Mouse (Mus musculus) limb, embryonic 14.5 days (tissue): ENCODE data around the gene Cul4a. TPM values are rescaled to one million over a fixed set of nuclear protein-coding genes. Genes with fewer than 3 reads are reported as not detected.

Source experiments
- ATAC-seq: fragments of 200-750 bp; cut with Nextera tagmentation; 2 replicates; pipeline ENCODE4 v1.8.0; 2017; ENCODE audit warnings: low read depth, moderate number of reproducible peaks, moderate TSS enrichment; ENCODE audit not compliant: low FRiP score
- DNase-seq: peaks from one replicate; pipeline ENCODE4 v3.0.0-alpha.2; 2015; ENCODE audit warnings: low spot score
- H3K27ac ChIP-seq: fragments of 300-500 bp; sonication (generic); replicated peaks from 2 replicates; pipeline ENCODE4 v1.5.1; 2014; ENCODE audit warnings: low read depth, mild to moderate bottlenecking, low read length, moderate library complexity, mixed read lengths
- H3K27me3 ChIP-seq: fragments of 300-500 bp; sonication (generic); 2 replicates; pipeline ENCODE4 v1.6.1; 2014; ENCODE audit warnings: low read length, mixed read lengths; ENCODE audit not compliant: control insufficient read depth, insufficient read depth
- H3K36me3 ChIP-seq: fragments of 300-500 bp; sonication (generic); 2 replicates; pipeline ENCODE4 v1.6.1; 2014; ENCODE audit warnings: mild to moderate bottlenecking, low read length, moderate library complexity, mixed read lengths; ENCODE audit not compliant: control insufficient read depth, insufficient read depth
- H3K4me1 ChIP-seq: fragments of 300-500 bp; sonication (generic); 2 replicates; pipeline ENCODE4 v1.6.1; 2014; ENCODE audit warnings: antibody characterized with exemption, low read length, mixed read lengths; ENCODE audit not compliant: control insufficient read depth, insufficient read depth
- H3K4me2 ChIP-seq: fragments of 300-500 bp; sonication (generic); replicated peaks from 2 replicates; pipeline ENCODE4 v1.6.1; 2014; ENCODE audit warnings: low read depth, mild to moderate bottlenecking, low read length, moderate library complexity; ENCODE audit not compliant: severe bottlenecking
- H3K4me3 ChIP-seq: fragments of 300-500 bp; sonication (generic); replicated peaks from 2 replicates; pipeline ENCODE4 v1.5.1; 2014; ENCODE audit warnings: low read length
- H3K9ac ChIP-seq: fragments of 300-500 bp; sonication (generic); 2 replicates; pipeline ENCODE4 v1.6.1; 2014; ENCODE audit warnings: mild to moderate bottlenecking, low read depth, low read length, moderate library complexity; ENCODE audit not compliant: severe bottlenecking
- H3K9me3 ChIP-seq: fragments of 300-500 bp; sonication (generic); 2 replicates; pipeline ENCODE4 v1.6.1; 2016; ENCODE audit warnings: low read length; ENCODE audit not compliant: control insufficient read depth
- POLR2A ChIP-seq: fragments of 200-500 bp; IDR thresholded peaks from 2 replicates; pipeline ENCODE4 v1.8.0; 2012; ENCODE audit warnings: inconsistent platforms, mild to moderate bottlenecking, moderate library complexity, borderline replicate concordance; ENCODE audit not compliant: insufficient read depth, insufficient read length; ENCODE audit errors: extremely low read depth
- WGBS: fragments of 180-500 bp; shearing (Covaris S2); extraction: QIAGEN DNeasy Blood & Tissue Kit; methylation state at CpG from one replicate; pipeline ENCODE4 v1.1.7; 2014; 5-methylcytosine and 5-hydroxymethylcytosine counted together
- polyA plus RNA-seq, 2 experiments: library from polyadenylated mRNA; depleted of rRNA in 1 of 2; stranded (reverse) in 1 of 2; unstranded in 1 of 2; fragments of >200 nt; fragmentation: Nextera tagmentation in 1 of 2; extraction: Ambion mirVana in 1 of 2; gene quantifications; 2 replicates each; pipeline versions ENCODE4 v1.2.1 to v1.2.3; 2012 to 2014

Cul4a gene
- polyA plus RNA-seq, 2 experiments: 81.6 to 110 TPM

GRCm38 (mm10) chr8:13160691-13161090, 55.3 kb downstream of the Cul4a start:
- Histone ChIP-seq H3K27ac (no peak overlapping the region), H3K4me2 (no peak overlapping the region), H3K27me3 (no peaks in the 10 kb centered on the region), H3K36me3 (0 out of 2 replicates have a peak, but pooled peaks cover 2% of the 10 kb centered on the region), H3K4me1 (peaks cover 11% of the 10 kb centered on the region; the same call in 1 of the 2 replicates), H3K4me3 (no peak overlapping the region), H3K9me3 (no peaks in the 10 kb centered on the region), H3K9ac (0 out of 2 replicates have a peak overlapping the region, but pooled peaks have one; percentile 96)
- DNase-seq: no peak
- no peak for TF ChIP-seq POLR2A
- 77% methylated on average over 3 of the region's 3 CpGs for WGBS
- ATAC-seq: no peak

- H3K4me3 ChIP-seq: no peak overlapping the region
- TF ChIP-seq POLR2A: no peak
- no peaks in the 10 kb centered on the region for H3K9me3 ChIP-seq
- no peak for DNase-seq
- no peak overlapping the region for H3K27ac ChIP-seq
- H3K36me3 ChIP-seq: peaks cover 9% of the 10 kb centered on the region; the same call in 1 of the 2 replicates
- peaks cover 11% of the 10 kb centered on the region; the same call in 1 of the 2 replicates for H3K4me1 ChIP-seq
- WGBS: 90% methylated on average over 6 of the region's 6 CpGs
- no peak for ATAC-seq
- H3K27me3 ChIP-seq: no peaks in the 10 kb centered on the region
- H3K9ac ChIP-seq: peak overlapping the region; percentile 12; the same call in 1 of the 2 replicates
- no peak overlapping the region for H3K4me2 ChIP-seq
Measured at GRCm38 (mm10) chr8:13162098-13162497, 56.7 kb downstream of the Cul4a start.

- ATAC-seq (no peak), DNase-seq (no peak)
- H3K4me1 ChIP-seq: peaks cover 9% of the 10 kb centered on the region; the same call in 1 of the 2 replicates
- H3K4me3 ChIP-seq: no peak overlapping the region
- WGBS: 85% methylated on average over 1 of the region's 1 CpGs
- no peak overlapping the region for H3K9ac ChIP-seq
- no peaks in the 10 kb centered on the region for H3K9me3 ChIP-seq
- no peak overlapping the region for H3K4me2 ChIP-seq
- H3K27me3 ChIP-seq: no peaks in the 10 kb centered on the region
- TF ChIP-seq POLR2A: no peak
- peaks cover 23% of the 10 kb centered on the region for H3K36me3 ChIP-seq
- H3K27ac ChIP-seq: no peak overlapping the region
Measured at GRCm38 (mm10) chr8:13163563-13163962, 58.1 kb downstream of the Cul4a start.

GRCm38 (mm10) chr8:13164361-13164760, 58.9 kb downstream of the Cul4a start:
- Histone ChIP-seq H3K4me1 (peaks cover 7% of the 10 kb centered on the region; the same call in 1 of the 2 replicates), H3K27ac (no peak overlapping the region), H3K36me3 (peaks cover 31% of the 10 kb centered on the region), H3K27me3 (no peaks in the 10 kb centered on the region), H3K9me3 (no peaks in the 10 kb centered on the region), H3K4me2 (no peak overlapping the region), H3K4me3 (no peak overlapping the region), H3K9ac (no peak overlapping the region)
- TF ChIP-seq POLR2A: no peak
- DNase-seq (no peak), ATAC-seq (no peak)
- WGBS: 86% methylated on average over 5 of the region's 5 CpGs

GRCm38 (mm10) chr8:13170510-13170909, 65.1 kb downstream of the Cul4a start:
- TF ChIP-seq POLR2A: no peak
- ATAC-seq: no peak
- WGBS: 42% methylated on average over 1 of the region's 1 CpGs
- no peaks in the 10 kb centered on the region for H3K27me3 ChIP-seq
- H3K9me3 ChIP-seq: no peaks in the 10 kb centered on the region
- H3K4me1 ChIP-seq: no peaks in the 10 kb centered on the region
- no peak for DNase-seq
- H3K27ac ChIP-seq: no peak overlapping the region
- H3K4me2 ChIP-seq: no peak overlapping the region
- H3K9ac ChIP-seq: no peak overlapping the region
- no peak overlapping the region for H3K4me3 ChIP-seq
- peaks cover 87% of the 10 kb centered on the region for H3K36me3 ChIP-seq
